ENCODE assay signal across 9 mouse cellular contexts in genomic region chr19:55850402-55851078, GRCm38 (mm10).
DNase-seq lines count a peak whose midpoint lies in the region.
"Had no signal": no experiment of that assay in that cellular context is flagged by ENCODE, and none has a peak within 500 bp of the region (broad histone marks: within the 10 kb centered on the region; RNA-seq: fewer than 3 reads in every experiment).

No protein-coding gene starts in this region.

- peak; percentile 49 to 50 for DNase-seq in heart, adult 18-20 months
- no peak for DNase-seq in heart, adult 11 months
- DNase-seq in retina, postnatal 1 day: peak; percentile 48
- DNase-seq in retina, embryonic 14.5 days (ENCODE audit: low spot score): no peak
- peak; percentile 26 for DNase-seq in layer of hippocampus, adult 9-10 months (ENCODE audit: low spot score)
- DNase-seq in telencephalon, adult 2 months (ENCODE audit: low read depth, low spot score): peak; percentile 18
- DNase-seq in urinary bladder, postnatal 25 days (ENCODE audit: low spot score): no peak
- no peak for DNase-seq in cerebellum, adult 11 months
- DNase-seq: liver, embryonic 13.5 days had no signal

Comparison
In these comparisons a context has a peak if more than half of its experiments do, and no peak if none do; other contexts are left out.
1. DNase-seq: peak in heart, adult 18-20 months (2 of 2), retina, postnatal 1 day (single experiment), layer of hippocampus, adult 9-10 months (single experiment) and telencephalon, adult 2 months (single experiment); none in heart, adult 11 months (single experiment), retina, embryonic 14.5 days (single experiment), urinary bladder, postnatal 25 days (single experiment) and cerebellum, adult 11 months (single experiment).